23 mouse cellular contexts compared by ENCODE assay signal in genomic region chr9:32492753-32493152, GRCm38 (mm10). TPM values are rescaled to one million over a fixed set of nuclear protein-coding genes. Genes with fewer than 3 reads are reported as not detected.
DNase-seq lines count a peak whose midpoint lies in the region; ATAC-seq and TF ChIP-seq lines count a peak whose summit lies in the region.
"Had no signal": no experiment of that assay in that cellular context is flagged by ENCODE, and none has a peak within 500 bp of the region (broad histone marks: within the 10 kb centered on the region; RNA-seq: fewer than 3 reads in every experiment).

No protein-coding gene starts in this region.

- no peaks in the 10 kb centered on the region for H3K9me3 ChIP-seq in CH12.LX (replicated peaks; ENCODE audit: low read length)
- H3K9me3 ChIP-seq in limb, embryonic 10.5 days (replicated peaks), result no peaks in the 10 kb centered on the region
- H3K9me3 ChIP-seq in midbrain, embryonic 14.5 days (ENCODE audit: control insufficient read depth, low read length), result no peaks in the 10 kb centered on the region

- H3K27me3 ChIP-seq in CH12.LX (replicated peaks), result no peaks in the 10 kb centered on the region
- no peaks in the 10 kb centered on the region for H3K27me3 ChIP-seq in splenic B cell, adult 2 months (ENCODE audit: control insufficient read depth, insufficient read depth, low read length, poor library complexity, severe bottlenecking)
- H3K27me3 ChIP-seq in limb, embryonic 10.5 days (ENCODE audit: low read depth, poor library complexity, severe bottlenecking), result no peaks in the 10 kb centered on the region
- no peaks in the 10 kb centered on the region for H3K27me3 ChIP-seq in midbrain, embryonic 14.5 days (ENCODE audit: control insufficient read depth, insufficient read depth, low read length)
- H3K27me3 ChIP-seq: Patski had no signal

- peak overlapping the region; percentile 43; the same call in 1 of the 2 replicates for H3K9ac ChIP-seq in CH12.LX (ENCODE audit: insufficient read depth, low read depth)
- no peak overlapping the region for H3K9ac ChIP-seq in midbrain, embryonic 14.5 days (replicated peaks; ENCODE audit: low read length)

- in situ Hi-C loops in CH12.LX (cut with MboI; ENCODE audit: low pct_ligation_motif_present, low pct_unique_long_range_greater_than_20kb, low sequenced_read_pairs), result no loop called here

- TF ChIP-seq EP300 in CH12.LX (IDR thresholded peaks at IDR 0.05; ENCODE audit: low read length), result no peak

- peak overlapping the region; percentile 60; the same call in 1 of the 2 replicates for H3K4me2 ChIP-seq in CH12.LX (ENCODE audit: insufficient read depth, low read depth, poor library complexity, severe bottlenecking)
- H3K4me2 ChIP-seq in midbrain, embryonic 14.5 days (ENCODE audit: low read length), result no peak overlapping the region

- H3K79me2 ChIP-seq in CH12.LX (replicated peaks; ENCODE audit: control insufficient read depth, extremely low read depth, insufficient read depth, poor library complexity, severe bottlenecking), result peaks cover 52% of the 10 kb centered on the region

- no peak for TF ChIP-seq CTCF in CH12.LX (conservative IDR thresholded peaks at IDR 0.05 in 1 of 2, IDR thresholded peaks at IDR 0.05 in 1 of 2; ENCODE audit: low read depth in 2 of 2, low read length in 2 of 2)

- peak overlapping the region; percentile 98 for H3K27ac ChIP-seq in CH12.LX (ENCODE audit: insufficient read depth, low read depth)
- H3K27ac ChIP-seq in limb, embryonic 10.5 days, result no peak overlapping the region
- H3K27ac ChIP-seq in midbrain, embryonic 14.5 days (replicated peaks; ENCODE audit: low read depth, low read length), result no peak overlapping the region

- no peak for ATAC-seq in frontal cortex, adult (ENCODE audit: low TSS enrichment)
- no peak for ATAC-seq in midbrain, embryonic 14.5 days (ENCODE audit: low FRiP score, low TSS enrichment)
- ATAC-seq: activated CD4-positive, CD25-positive, alpha-beta regulatory T cell, adult 4 months; CD4-positive, CD25-positive, alpha-beta regulatory T cell, adult 4 months; Patski had no signal

- DNase-seq in A20 (ENCODE audit: low read depth, low spot score) (peak; percentile 64), CH12.LX (ENCODE audit: extremely low read depth) (no peak)
- peak; percentile 47 for DNase-seq in splenic B cell, adult 2 months (ENCODE audit: low read depth, low spot score)
- no peak for DNase-seq in limb, embryonic 10.5 days (ENCODE audit: low spot score)
- no peak for DNase-seq in midbrain, embryonic 14.5 days
- DNase-seq: adrenal gland, adult 2 months; adrenal gland, adult 8-10 months; adrenal gland, postnatal 10 days; adrenal gland, postnatal 14 days; adrenal gland, postnatal 25 days; adrenal gland, postnatal 36 days; B cell, adult 2 months; cerebellum, adult 11 months; cerebellum, adult 11-12 months; cerebellum, adult 18-20 months; cerebellum, adult 2 months; cerebellum, adult 8-10 months had no signal

- no peak overlapping the region for H3K4me3 ChIP-seq in CH12.LX (replicated peaks in 1 of 3; ENCODE audit: low read depth in 2 of 3, low read length in 2 of 3, poor library complexity in 1 of 3)
- H3K4me3 ChIP-seq in limb, embryonic 10.5 days, result no peak overlapping the region
- no peak overlapping the region for H3K4me3 ChIP-seq in midbrain, embryonic 14.5 days (replicated peaks; ENCODE audit: low read depth, low read length)

- peaks cover 0 to 24% of the 10 kb centered on the region in 2 experiments for H3K36me3 ChIP-seq in CH12.LX (replicated peaks in 1 of 2; ENCODE audit: control insufficient read depth in 1 of 2, insufficient read depth in 1 of 2, low read length in 1 of 2)
- H3K36me3 ChIP-seq in splenic B cell, adult 2 months (ENCODE audit: control insufficient read depth, insufficient read depth, low read length, poor library complexity, severe bottlenecking), result peaks cover 5% of the 10 kb centered on the region; the same call in 1 of the 2 replicates
- peaks cover 26% of the 10 kb centered on the region for H3K36me3 ChIP-seq in limb, embryonic 10.5 days
- H3K36me3 ChIP-seq in midbrain, embryonic 14.5 days (ENCODE audit: control insufficient read depth, insufficient read depth, low read length), result no peaks in the 10 kb centered on the region
- H3K36me3 ChIP-seq: G1E had no signal

- no peak for TF ChIP-seq RAD21 in CH12.LX (IDR thresholded peaks at IDR 0.05; ENCODE audit: low read depth, low read length)

- TF ChIP-seq POLR2A in CH12.LX (IDR thresholded peaks at IDR 0.05; ENCODE audit: low read depth, low read length), result no peak; the same call in 1 of the 2 replicates

- 68% methylated on average over 2 of the region's 2 CpGs for WGBS in limb, embryonic 10.5 days
- whole genome bisulfite sequencing in midbrain, embryonic 14.5 days, result 80% methylated on average over 2 of the region's 2 CpGs

- dilution Hi-C loops in CH12.LX (cut with MboI; ENCODE audit: extremely low pct_ligation_motif_present, extremely low pct_unique_long_range_greater_than_20kb, low sequenced_read_pairs), result no loop called here

- peaks cover 53 to 97% of the 10 kb centered on the region in 2 experiments for H3K4me1 ChIP-seq in CH12.LX (ENCODE audit: control insufficient read depth in 1 of 2, insufficient read depth in 2 of 2)
- H3K4me1 ChIP-seq in limb, embryonic 10.5 days, result peaks cover 79% of the 10 kb centered on the region
- peaks cover 2% of the 10 kb centered on the region; the same call in 1 of the 2 replicates for H3K4me1 ChIP-seq in midbrain, embryonic 14.5 days (ENCODE audit: control insufficient read depth, insufficient read depth, low read length)

TF ChIP-seq in CH12.LX, 34 proteins besides CTCF, POLR2A, EP300 and RAD21:
- TF ChIP-seq MEF2A (IDR thresholded peaks at IDR 0.05; ENCODE audit: borderline replicate concordance, low read depth, low read length) (peak; percentile 89), CHD2 (IDR thresholded peaks at IDR 0.05; ENCODE audit: low read length) (no peak; the same call in 1 of the 2 replicates), CHD1 (IDR thresholded peaks at IDR 0.05; ENCODE audit: low read depth, low read length) (no peak), TCF12 (IDR thresholded peaks at IDR 0.05; ENCODE audit: low read depth, low read length) (peak; percentile 33; the same call in 1 of the 2 replicates), ETS1 (conservative IDR thresholded peaks at IDR 0.05; ENCODE audit: low read depth, low read length) (peak; percentile 58), BHLHE40 (IDR thresholded peaks at IDR 0.05; ENCODE audit: low read depth, low read length) (0 out of 2 replicates have a peak, but pooled peaks have one; percentile 43)
TF ChIP-seq in CH12.LX: peak in this region for 4.

RNA-seq across cellular contexts. Expression of gene Fli1, which starts 49.9 kb away (rescaled TPM):
- 20.8 and 23.3 TPM in 2 replicates for total RNA-seq in CH12.LX (2012; rRNA removed)
- 29.3 TPM in 2 replicates for total RNA-seq in CH12.LX (2014; rRNA removed)
- polyA plus RNA-seq in CH12.LX (2012; ENCODE audit: insufficient read length, low read depth), result 20.3 and 20.6 TPM in 2 replicates
- polyA plus RNA-seq in limb, embryonic 10.5 days (2016; fragmentation: Nextera tagmentation; extraction: Ambion mirVana), result 50.6 and 71.2 TPM in 2 replicates
- polyA plus RNA-seq in midbrain, embryonic 14.5 days (2014; fragmentation: Nextera tagmentation; extraction: Ambion mirVana), result 4.0 and 7.9 TPM in 2 replicates
- polyA plus RNA-seq: C2C12 had no signal

Comparison
In these comparisons a context has a peak if more than half of its experiments do, and no peak if none do; other contexts are left out.
1. DNase-seq: peak in A20 (single experiment) and splenic B cell, adult 2 months (single experiment); none in CH12.LX (single experiment), limb, embryonic 10.5 days (single experiment) and midbrain, embryonic 14.5 days (single experiment).